ENCODE assay signal across 14 mouse cellular contexts in the genomic region with DNA sequence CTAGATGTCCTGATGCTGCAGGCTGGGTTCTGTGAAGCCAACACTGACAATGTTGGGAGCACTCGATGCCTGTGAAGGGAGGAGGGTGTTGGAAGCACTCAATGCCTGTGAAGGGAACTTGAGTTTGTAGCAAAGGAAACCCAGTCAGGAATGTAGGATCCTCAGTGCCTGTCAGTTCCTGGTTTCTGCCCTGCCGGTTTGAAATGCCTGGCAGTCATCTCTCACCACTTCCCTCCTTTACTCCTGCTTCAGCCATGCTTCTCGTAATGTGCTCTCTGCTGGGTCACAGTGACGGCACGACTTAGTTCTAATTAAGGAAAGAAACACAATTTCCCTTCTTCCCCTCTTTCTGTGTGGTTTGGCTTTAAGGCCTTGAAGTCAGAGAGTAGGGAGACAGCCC.
"Had no signal": no experiment of that assay in that cellular context is flagged by ENCODE, and none has a peak within 500 bp of the region (broad histone marks: within the 10 kb centered on the region; RNA-seq: fewer than 3 reads in every experiment).

No protein-coding gene starts in this region.

- ATAC-seq: liver, postnatal 0 days; lung, postnatal 0 days had no signal

- DNase-seq: kidney, adult 18-20 months; kidney, adult 9 months; kidney, postnatal 14 days; kidney, postnatal 4 days; left cerebral cortex, postnatal 4 days; liver, postnatal 0 days; lung, embryonic 14.5 days; midbrain, embryonic 14.5 days; retina, postnatal 1 day; right cerebral cortex, postnatal 25 days; spleen, adult 18-20 months; thymus, adult 18-20 months; thymus, postnatal 4 days had no signal
